Comparison of ENCODE assay signal across 10 mouse cellular contexts in genomic region chr5:105817248-105817976, GRCm38 (mm10). TPM values are rescaled to one million over a fixed set of nuclear protein-coding genes. Genes with fewer than 3 reads are reported as not detected.
DNase-seq lines count a peak whose midpoint lies in the region; ATAC-seq and TF ChIP-seq lines count a peak whose summit lies in the region.
"Had no signal": no experiment of that assay in that cellular context is flagged by ENCODE, and none has a peak within 500 bp of the region (broad histone marks: within the 10 kb centered on the region; RNA-seq: fewer than 3 reads in every experiment).

No protein-coding gene starts in this region.

- no peaks in the 10 kb centered on the region for H3K27me3 ChIP-seq in forebrain, embryonic 13.5 days
- no peaks in the 10 kb centered on the region for H3K27me3 ChIP-seq in forebrain, embryonic 12.5 days
- no peaks in the 10 kb centered on the region for H3K27me3 ChIP-seq in lung, embryonic 14.5 days (ENCODE audit: insufficient read depth, low read length)
- H3K27me3 ChIP-seq in lung, embryonic 16.5 days (ENCODE audit: control insufficient read depth, insufficient read depth, low read depth, low read length): no peaks in the 10 kb centered on the region
- H3K27me3 ChIP-seq: lung, embryonic 15.5 days had no signal

- no peak overlapping the region for H3K4me2 ChIP-seq in forebrain, embryonic 13.5 days
- no peak overlapping the region for H3K4me2 ChIP-seq in forebrain, embryonic 12.5 days
- H3K4me2 ChIP-seq in lung, embryonic 14.5 days: no peak overlapping the region
- H3K4me2 ChIP-seq in lung, embryonic 16.5 days (ENCODE audit: low read depth, low read length): no peak overlapping the region
- H3K4me2 ChIP-seq: lung, embryonic 15.5 days had no signal

- H3K4me3 ChIP-seq in forebrain, embryonic 13.5 days: no peak overlapping the region
- no peak overlapping the region for H3K4me3 ChIP-seq in forebrain, embryonic 12.5 days (replicated peaks)
- H3K4me3 ChIP-seq in lung, embryonic 14.5 days (ENCODE audit: low read depth, low read length): no peak overlapping the region
- no peak overlapping the region for H3K4me3 ChIP-seq in lung, adult 2 months (replicated peaks; ENCODE audit: extremely low read depth, low read depth, low read length)
- H3K4me3 ChIP-seq in lung, embryonic 16.5 days (ENCODE audit: low read length): no peak overlapping the region
- H3K4me3 ChIP-seq: heart, adult 2 months; lung, embryonic 15.5 days had no signal

- no peak overlapping the region for H3K9ac ChIP-seq in forebrain, embryonic 13.5 days
- H3K9ac ChIP-seq in forebrain, embryonic 12.5 days: no peak overlapping the region
- H3K9ac ChIP-seq in lung, embryonic 14.5 days: no peak overlapping the region
- H3K9ac ChIP-seq in lung, embryonic 16.5 days (ENCODE audit: low read length): no peak overlapping the region
- H3K9ac ChIP-seq: lung, embryonic 15.5 days had no signal

- H3K9me3 ChIP-seq in forebrain, embryonic 13.5 days (replicated peaks): peaks cover 12% of the 10 kb centered on the region
- H3K9me3 ChIP-seq in forebrain, embryonic 12.5 days: peaks cover 10% of the 10 kb centered on the region; the same call in 1 of the 2 replicates
- H3K9me3 ChIP-seq in lung, embryonic 14.5 days (ENCODE audit: low read depth, low read length): peaks cover 9% of the 10 kb centered on the region
- H3K9me3 ChIP-seq in lung, embryonic 16.5 days (ENCODE audit: control insufficient read depth, low read length): peaks cover 11% of the 10 kb centered on the region
- H3K9me3 ChIP-seq: lung, embryonic 15.5 days had no signal

- no peak for TF ChIP-seq CTCF in lung, embryonic 14.5 days (IDR thresholded peaks at IDR 0.05; ENCODE audit: low read depth)
- TF ChIP-seq CTCF in lung, adult 2 months (IDR thresholded peaks at IDR 0.05; ENCODE audit: insufficient read depth, low read length): no peak

- 69% methylated on average over 9 of the region's 9 CpGs for WGBS in forebrain, embryonic 13.5 days
- WGBS in forebrain, embryonic 12.5 days: 82% methylated on average over 9 of the region's 9 CpGs
- 75% methylated on average over 9 of the region's 9 CpGs for WGBS in lung, embryonic 14.5 days
- WGBS in lung, adult 2 months: 55% methylated on average over 9 of the region's 9 CpGs
- WGBS in lung, embryonic 16.5 days: 69% methylated on average over 9 of the region's 9 CpGs

- DNase-seq in lung, embryonic 14.5 days: peak; percentile 54
- DNase-seq in lung, adult 2 months: no peak
- DNase-seq in left cerebral cortex, adult 9 months (ENCODE audit: low spot score in 2 of 2): no peak
- no peak for DNase-seq in adrenal gland, adult 2 months

- H3K27ac ChIP-seq in forebrain, embryonic 13.5 days: no peak overlapping the region
- H3K27ac ChIP-seq in forebrain, embryonic 12.5 days: no peak overlapping the region
- H3K27ac ChIP-seq in lung, embryonic 14.5 days (ENCODE audit: low read depth): no peak overlapping the region
- H3K27ac ChIP-seq in lung, embryonic 16.5 days (ENCODE audit: low read length): no peak overlapping the region
- H3K27ac ChIP-seq: heart, adult 2 months; lung, embryonic 15.5 days had no signal

- ATAC-seq in forebrain, embryonic 13.5 days: peak; percentile 41
- no peak for ATAC-seq in forebrain, embryonic 12.5 days (ENCODE audit: low FRiP score)
- no peak for ATAC-seq in lung, embryonic 14.5 days (ENCODE audit: insufficient read depth)
- ATAC-seq in erythroid progenitor cell, adult 5-6 weeks (replicated peaks; ENCODE audit: low FRiP score, poor library complexity, severe bottlenecking): peak; percentile 44; the same call in 1 of the 2 replicates
- ATAC-seq in lung, embryonic 16.5 days (ENCODE audit: low read depth): 0 out of 2 replicates have a peak, but pooled peaks have one; percentile 25

- TF ChIP-seq POLR2A in lung, adult 2 months (IDR thresholded peaks at IDR 0.05; ENCODE audit: borderline replicate concordance, extremely low read depth, low read depth, low read length): no peak

- H3K36me3 ChIP-seq in forebrain, embryonic 13.5 days (ENCODE audit: poor library complexity, severe bottlenecking): peaks cover 28% of the 10 kb centered on the region
- H3K36me3 ChIP-seq in forebrain, embryonic 12.5 days (replicated peaks): peaks cover 33% of the 10 kb centered on the region
- peaks cover 18% of the 10 kb centered on the region for H3K36me3 ChIP-seq in lung, embryonic 14.5 days (ENCODE audit: insufficient read depth)
- peaks cover 19% of the 10 kb centered on the region for H3K36me3 ChIP-seq in lung, embryonic 16.5 days (ENCODE audit: control insufficient read depth, insufficient read depth, low read length)

- H3K4me1 ChIP-seq in forebrain, embryonic 13.5 days: peaks cover 26% of the 10 kb centered on the region
- H3K4me1 ChIP-seq in forebrain, embryonic 12.5 days: peaks cover 24% of the 10 kb centered on the region
- no peaks in the 10 kb centered on the region for H3K4me1 ChIP-seq in lung, embryonic 14.5 days (ENCODE audit: insufficient read depth)
- H3K4me1 ChIP-seq in lung, adult 2 months (ENCODE audit: control insufficient read depth, insufficient read depth, low read length): peaks cover 8% of the 10 kb centered on the region
- H3K4me1 ChIP-seq in lung, embryonic 16.5 days (replicated peaks; ENCODE audit: control insufficient read depth, insufficient read depth, low read length): peaks cover 31% of the 10 kb centered on the region

RNA-seq across cellular contexts. Expression of gene Zfp326, which starts 59.0 kb away (rescaled TPM):
- polyA plus RNA-seq in forebrain, embryonic 13.5 days (2015; fragmentation: Nextera tagmentation; extraction: Ambion mirVana): 68.0 and 69.9 TPM in 2 replicates
- 70.7 and 72.0 TPM in 2 replicates for polyA plus RNA-seq in forebrain, embryonic 12.5 days (2016; fragmentation: Nextera tagmentation; extraction: Ambion mirVana)
- 43.4 and 45.8 TPM in 2 replicates for polyA plus RNA-seq in lung, embryonic 14.5 days (2014; fragmentation: Nextera tagmentation; extraction: Ambion mirVana)
- polyA plus RNA-seq in lung, adult 2 months (2012; rRNA removed): 11.7 and 14.6 TPM in 2 replicates
- 3.8 and 5.8 TPM in 2 replicates for total RNA-seq in erythroid progenitor cell, adult 5-6 weeks (2015; ENCODE audit: low replicate concordance)
- 4.0 and 5.4 TPM in 2 replicates for total RNA-seq in erythroid progenitor cell, adult 5-6 weeks (2017; ENCODE audit: low replicate concordance)
- polyA plus RNA-seq in lung, embryonic 16.5 days (2015; fragmentation: Nextera tagmentation; extraction: Ambion mirVana): 32.1 and 35.5 TPM in 2 replicates
- 10 to 100 TPM; 20.6 to 25.6 TPM for total RNA-seq in adrenal gland, adult 2 months (2021)
- 6.3 TPM in 2 replicates for polyA plus RNA-seq in adrenal gland, adult 2 months (2012; rRNA removed)

Comparison
In these comparisons a context has a peak if more than half of its experiments do, and no peak if none do; other contexts are left out.
1. ATAC-seq: peak in forebrain, embryonic 13.5 days (single experiment), erythroid progenitor cell, adult 5-6 weeks (single experiment) and lung, embryonic 16.5 days (single experiment); none in forebrain, embryonic 12.5 days (single experiment) and lung, embryonic 14.5 days (single experiment).